Mouse (Mus musculus) ES-Bruce4 (cell line): ENCODE data around the gene Rilpl1.

Source experiments
- EP300 ChIP-seq: IDR thresholded peaks from 2 replicates; pipeline ENCODE4 v1.6.1; 2011; ENCODE audit warnings: low read depth, low read length; ENCODE audit not compliant: insufficient read depth
- POLR2A ChIP-seq: IDR thresholded peaks from one replicate; pipeline ENCODE4 v1.8.1; 2011; ENCODE audit warnings: low read length; ENCODE audit not compliant: insufficient read depth

DNA sequence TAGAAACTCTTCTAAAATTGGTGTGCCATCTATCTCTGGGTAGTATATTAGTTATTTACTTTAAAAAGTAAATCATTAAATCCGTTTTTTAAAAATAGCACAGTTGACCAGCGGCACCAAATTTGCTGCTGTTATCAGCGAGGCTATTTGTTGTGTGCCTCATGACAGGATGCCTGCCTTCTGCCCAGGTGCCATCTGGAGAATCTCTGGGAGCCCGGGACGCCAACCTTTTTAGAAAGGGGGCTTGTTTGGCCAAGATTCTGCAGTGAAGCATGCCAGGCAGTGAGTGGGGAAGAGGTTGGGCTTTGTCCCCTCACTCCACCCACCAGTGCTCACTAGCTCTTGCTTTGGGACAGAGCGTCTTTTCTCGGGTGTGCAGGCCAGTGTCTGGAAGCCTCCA is 81.1 kb downstream of the Rilpl1 start:
- TF ChIP-seq POLR2A (no peak), EP300 (no peak)
